Mouse (Mus musculus) brain, embryonic 14.5 days (tissue): ENCODE results near the gene Spock1.

Source experiments
- CTCF ChIP-seq: fragments of 200-500 bp; IDR thresholded peaks from 2 replicates; pipeline ENCODE4 v1.5.1; 2012; ENCODE audit warnings: inconsistent platforms, mild to moderate bottlenecking, moderate library complexity, borderline replicate concordance; ENCODE audit not compliant: insufficient read depth, insufficient read length; ENCODE audit errors: extremely low read depth
- POLR2A ChIP-seq: fragments of 200-500 bp; IDR thresholded peaks from 2 replicates; pipeline ENCODE4 v1.6.1; 2012; ENCODE audit warnings: mild to moderate bottlenecking, inconsistent platforms, borderline replicate concordance; ENCODE audit not compliant: poor library complexity, insufficient read depth, insufficient read length, severe bottlenecking; ENCODE audit errors: extremely low read depth

DNA sequence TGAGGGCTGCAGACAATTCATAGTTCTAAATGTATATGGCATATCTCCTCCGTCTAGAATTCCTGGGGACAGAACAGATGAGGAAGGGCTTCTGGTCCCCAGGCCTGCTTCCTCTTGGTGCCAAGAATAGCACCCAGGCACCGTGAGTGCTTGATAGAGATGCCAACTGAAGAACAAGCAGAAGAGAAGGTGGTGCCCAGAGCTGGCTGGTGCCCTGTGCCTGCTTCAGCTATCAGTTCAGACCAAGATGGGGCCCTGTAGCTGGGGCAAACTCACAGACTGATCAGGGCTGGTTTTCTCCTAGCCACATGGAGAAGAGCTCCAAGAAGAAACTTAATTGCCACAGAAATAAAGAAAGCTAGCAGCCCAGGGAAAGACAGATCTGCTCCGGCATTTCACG, 385.8 kb downstream of the Spock1 start:
- TF ChIP-seq CTCF (no peak), POLR2A (no peak)
